Mouse (Mus musculus): ENCODE data around the gene Svs6.

GRCm38 (mm10) chr2:164320983-164321382, 4.4 kb downstream of the Svs6 start:
- TF ChIP-seq GATA1 (IDR thresholded peaks at IDR 0.05; ENCODE audit: low read length) (no peak), TAL1 (IDR thresholded peaks at IDR 0.05; ENCODE audit: low read length) (no peak)
